Mouse (Mus musculus) mature B cell (primary cell): Measurements from ENCODE around the gene Gbe1.

Source experiments
- in situ Hi-C: fragments of 300-500 bp; cut with MboI; formaldehyde crosslinking; loops from 2 replicates; pipeline ENCODE4 v1.14.3; 2019

Gbe1 gene

DNA sequence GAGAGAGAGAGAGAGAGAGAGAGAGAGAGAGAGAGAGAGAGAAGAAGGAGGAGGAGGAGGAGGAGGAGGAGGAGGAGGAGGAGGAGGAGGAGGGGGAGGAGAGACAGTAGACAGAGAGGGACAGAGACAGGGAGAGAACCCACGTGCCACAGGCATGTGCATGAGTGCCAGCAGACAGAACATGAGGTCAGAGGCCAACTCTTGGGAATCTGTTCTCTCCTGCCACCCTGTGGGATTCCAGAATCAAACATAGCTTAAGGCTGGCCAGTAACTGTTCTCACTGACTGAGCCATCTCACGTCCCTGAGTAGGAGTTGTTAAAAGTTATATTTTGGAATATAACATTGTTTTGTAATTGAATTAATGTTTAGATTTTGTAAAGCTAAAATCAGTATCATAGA is 39.3 kb downstream of the Gbe1 start:
- in situ Hi-C loops: no loop called here

DNA sequence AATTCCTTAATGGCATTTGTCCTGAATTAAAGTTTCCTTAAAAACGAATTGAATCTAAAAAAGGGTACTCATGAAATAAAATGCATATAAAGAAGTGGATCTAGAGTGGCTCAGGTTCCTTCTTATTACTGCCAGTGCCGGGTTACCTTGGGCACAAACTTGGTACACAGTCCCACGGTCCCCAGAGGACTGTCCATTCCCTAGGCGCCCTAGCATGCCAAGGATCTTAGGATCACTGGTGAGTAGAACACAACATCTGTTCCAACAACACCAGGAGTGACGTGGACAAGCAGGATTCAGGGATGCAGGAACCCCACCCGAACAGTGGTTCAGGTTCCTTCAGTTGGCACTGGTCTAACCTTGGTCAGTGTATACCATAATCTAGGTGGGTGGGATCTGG is 44.6 kb downstream of the Gbe1 start:
- in situ Hi-C loops: no loop called here

DNA sequence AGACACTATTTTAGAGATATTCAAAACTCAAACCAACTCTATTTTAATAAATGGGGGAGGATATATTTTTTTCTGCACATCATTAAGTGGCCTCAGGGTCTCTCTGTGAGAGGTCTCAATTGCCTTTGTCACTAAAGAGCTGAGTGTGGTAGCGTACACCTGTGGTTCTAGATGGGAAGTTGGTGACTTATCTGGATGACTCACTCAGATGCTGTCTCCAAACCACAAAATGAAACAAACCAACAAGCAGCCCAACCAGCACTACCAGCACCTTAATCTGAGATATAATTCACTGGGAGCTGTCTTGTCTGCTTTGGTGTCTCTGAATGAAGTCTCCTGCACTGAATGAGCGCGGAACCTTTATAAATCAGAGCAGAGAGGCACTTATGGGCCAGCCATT is 51.5 kb downstream of the Gbe1 start:
- in situ Hi-C loops: no loop called here

DNA sequence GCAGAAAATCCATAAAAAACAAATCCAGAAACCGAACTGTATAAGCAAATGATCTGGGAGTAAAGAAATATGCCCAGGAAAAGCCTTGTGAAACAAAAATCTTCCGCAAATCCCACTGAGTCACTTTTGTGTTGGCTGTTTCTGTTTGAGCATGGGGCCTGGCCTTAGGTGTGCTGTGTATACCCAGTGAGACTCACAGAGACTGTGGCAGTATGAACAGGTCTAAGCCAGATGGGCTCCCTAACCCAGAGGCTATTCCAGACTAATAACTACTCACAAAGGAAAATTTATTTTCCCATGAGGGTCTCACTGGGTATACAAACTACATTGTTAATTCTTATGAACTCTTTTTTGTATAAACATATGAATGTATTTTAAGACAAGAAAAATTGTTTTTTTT is 67.3 kb downstream of the Gbe1 start:
- in situ Hi-C loops: no loop called here

DNA sequence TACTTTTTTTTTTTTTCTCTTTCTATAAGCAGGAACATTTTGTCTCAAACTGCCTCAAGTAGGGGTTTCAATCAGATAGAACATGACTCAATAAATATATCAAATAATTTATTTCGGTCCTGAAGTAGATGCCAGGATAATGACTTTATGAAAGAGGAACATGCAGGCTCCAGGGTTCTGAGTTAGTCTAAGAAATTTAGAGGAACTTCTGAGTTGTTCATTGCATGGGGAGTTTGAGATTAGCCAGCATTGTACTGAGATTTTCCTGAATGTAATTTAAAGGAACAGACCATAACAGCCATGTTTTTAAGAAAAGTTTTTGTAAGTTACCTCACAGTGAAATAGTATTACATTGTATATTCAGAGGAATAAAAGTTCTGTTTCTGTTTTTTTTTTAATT is 71.7 kb downstream of the Gbe1 start:
- in situ Hi-C loops: no loop called here

DNA sequence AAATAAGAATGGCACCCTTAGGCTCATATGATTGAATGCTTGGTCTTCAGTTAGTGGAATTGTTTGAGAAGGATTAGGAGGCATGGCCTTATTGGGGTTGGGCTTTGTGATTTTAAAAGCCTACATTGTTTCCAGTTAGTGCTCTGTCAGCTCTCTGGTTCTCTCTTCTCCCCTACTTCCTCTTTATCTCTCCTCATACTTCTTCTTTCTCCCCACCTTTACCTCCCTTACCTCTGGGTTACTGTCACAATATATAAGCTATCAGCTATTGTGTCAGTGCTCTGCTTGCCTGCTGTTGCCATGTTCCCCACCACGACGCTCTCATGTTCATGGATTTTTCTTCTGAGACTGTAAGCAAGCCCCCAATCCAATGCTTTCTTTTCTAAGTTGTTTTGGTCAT is 73.6 kb downstream of the Gbe1 start:
- in situ Hi-C loops: no loop called here

DNA sequence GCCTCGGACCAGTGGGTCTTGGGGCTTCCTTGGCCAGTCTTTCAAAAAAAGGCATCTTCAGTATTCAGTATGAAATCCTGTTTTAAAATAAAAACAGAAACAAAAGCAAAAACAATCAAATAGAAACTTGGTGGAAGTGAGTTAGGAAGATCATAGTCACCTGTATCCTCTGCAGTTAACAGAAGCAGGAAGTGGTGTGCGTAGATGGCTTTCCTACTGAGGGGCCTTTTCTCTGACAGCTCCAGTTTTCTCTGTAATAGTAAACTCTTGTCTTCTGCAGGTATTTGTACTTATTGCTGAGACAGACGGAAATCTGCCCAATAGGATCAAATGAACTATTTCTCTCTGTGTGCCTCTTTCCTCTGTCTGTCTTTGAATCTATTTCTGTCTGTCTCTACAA is 81.5 kb downstream of the Gbe1 start:
- in situ Hi-C loops: no loop called here

DNA sequence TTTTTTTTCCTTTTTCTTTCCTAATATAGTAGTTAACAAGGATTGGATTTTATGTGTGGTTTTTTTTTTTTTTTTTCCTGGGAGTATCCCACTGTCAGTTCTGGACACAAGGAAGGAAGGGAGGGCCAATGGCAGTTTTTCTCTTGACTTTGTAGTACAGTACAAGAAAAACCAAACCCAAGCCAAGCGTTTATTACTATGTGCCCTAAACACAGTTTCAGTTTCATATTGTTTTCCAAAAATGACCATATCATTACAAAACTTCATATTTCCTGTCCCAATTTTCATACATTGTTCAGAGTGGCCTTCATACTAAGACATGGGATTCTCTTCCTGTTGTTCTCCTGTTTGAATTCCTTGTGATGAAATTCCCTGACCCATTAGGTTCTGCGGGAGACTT is 94.0 kb downstream of the Gbe1 start:
- in situ Hi-C loops: no loop called here

DNA sequence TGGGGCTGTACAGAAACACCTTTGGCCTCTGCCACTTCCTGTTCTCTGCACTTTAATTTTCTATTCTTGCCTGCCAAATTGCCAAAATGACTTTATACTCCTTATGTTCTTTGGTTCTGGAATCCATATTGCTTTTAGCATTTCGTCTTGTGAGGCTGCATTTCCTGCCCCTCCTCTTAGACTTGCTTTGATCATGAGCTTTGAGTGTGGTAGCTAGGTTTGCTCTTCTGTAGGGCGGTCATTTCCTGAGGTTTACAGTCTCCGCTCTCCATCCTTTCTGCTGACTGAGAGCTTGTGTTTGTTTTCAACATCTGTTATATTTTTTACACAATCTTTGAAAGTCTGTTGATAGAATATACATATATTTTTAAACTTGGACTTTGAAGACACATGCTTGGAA is 107.3 kb downstream of the Gbe1 start:
- in situ Hi-C loops: no loop called here

DNA sequence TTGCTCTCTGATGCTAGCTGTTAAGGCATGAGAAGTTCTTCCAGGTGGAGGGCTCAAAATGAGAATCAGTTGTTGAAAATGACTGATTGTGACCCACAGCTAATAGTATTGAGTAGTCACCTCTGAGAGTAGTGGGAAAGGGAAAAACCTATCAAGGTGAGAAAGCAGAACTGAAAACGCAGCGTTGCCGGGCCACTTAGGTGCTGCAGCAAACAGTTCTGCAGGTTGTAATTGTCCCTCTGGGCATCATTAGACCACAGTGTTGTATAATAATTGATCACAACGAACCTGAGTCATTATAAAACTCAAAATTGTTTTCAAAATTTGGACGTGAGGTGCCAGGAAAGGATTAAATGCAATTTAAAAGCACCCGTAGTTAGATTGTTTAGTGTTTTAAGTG is 135.8 kb downstream of the Gbe1 start:
- in situ Hi-C loops: no loop called here

DNA sequence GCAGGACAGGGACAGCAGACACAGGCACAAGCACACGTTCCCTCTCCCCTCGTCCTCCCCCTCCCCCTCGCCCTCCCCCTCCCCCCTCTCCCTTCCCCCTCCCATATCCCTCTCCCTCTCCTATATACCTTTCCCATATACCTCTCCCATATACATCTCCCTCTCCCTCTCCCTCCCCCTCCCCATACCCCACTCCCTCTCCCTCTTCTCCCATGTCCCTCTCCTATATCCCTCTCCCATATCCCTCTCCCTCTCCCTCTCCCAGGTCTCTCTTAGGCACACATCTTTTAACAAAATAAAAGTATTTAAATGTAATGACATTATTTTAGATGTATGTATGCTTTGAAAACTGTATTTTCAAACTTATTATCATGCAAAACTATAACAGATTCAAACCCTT is 161.8 kb downstream of the Gbe1 start:
- in situ Hi-C loops: no loop called here

DNA sequence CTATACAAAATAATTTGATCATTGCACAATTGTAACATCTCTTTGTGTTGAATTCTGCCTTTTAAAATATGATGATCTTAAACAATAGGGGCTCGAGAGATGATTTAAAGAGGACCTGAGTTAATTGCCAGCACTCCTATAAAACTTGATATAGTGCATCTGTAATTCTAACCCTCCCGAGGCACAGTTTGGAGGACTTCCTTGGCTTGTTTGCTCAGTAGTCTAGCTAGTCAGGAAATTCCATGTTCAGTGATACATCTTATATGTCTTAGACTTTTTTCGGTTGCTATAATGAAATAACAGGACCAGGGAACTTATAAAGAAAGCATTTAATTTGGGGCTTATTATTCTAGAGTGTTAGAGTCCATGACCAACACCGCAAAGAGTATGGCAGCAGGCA is 162.4 kb downstream of the Gbe1 start:
- in situ Hi-C loops: no loop called here

DNA sequence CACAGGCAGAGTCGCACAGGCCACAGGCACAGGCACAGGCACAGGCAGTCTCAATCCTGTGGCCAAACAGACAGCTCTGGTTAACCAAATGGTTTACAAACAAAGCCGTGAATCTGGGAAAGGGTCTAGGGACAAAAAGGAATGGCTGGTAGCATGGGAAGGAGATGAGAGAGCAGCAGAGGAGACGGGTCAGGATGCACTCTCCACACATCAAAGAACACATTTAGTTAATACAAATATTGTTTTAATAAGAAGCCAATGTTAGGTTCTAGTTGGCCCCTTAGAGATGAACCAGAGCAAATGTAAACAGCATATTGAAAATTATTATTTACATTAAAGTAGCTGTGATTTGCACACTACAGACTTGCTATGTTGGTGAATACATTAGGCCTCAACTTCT is 166.7 kb downstream of the Gbe1 start:
- in situ Hi-C loops: no loop called here

DNA sequence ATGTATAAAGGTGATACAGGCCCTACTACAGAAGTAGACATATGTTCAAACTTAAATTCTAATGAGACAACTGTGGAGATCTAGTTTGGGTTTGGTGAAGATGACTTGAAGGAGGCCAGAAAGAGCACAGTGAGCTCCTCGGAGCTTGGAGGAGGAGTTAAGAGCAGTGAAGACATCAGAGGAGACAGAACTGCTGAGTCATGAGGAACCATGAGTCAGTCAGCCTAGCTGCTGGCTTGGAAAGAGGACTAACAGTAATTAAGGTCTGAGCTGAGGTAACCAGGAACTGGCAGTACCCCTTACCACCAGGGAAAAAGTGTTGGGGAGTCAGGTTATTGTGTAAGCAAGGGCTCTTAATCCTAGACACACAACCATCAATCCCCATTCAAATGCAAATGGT is 192.7 kb downstream of the Gbe1 start:
- in situ Hi-C loops: no loop called here

DNA sequence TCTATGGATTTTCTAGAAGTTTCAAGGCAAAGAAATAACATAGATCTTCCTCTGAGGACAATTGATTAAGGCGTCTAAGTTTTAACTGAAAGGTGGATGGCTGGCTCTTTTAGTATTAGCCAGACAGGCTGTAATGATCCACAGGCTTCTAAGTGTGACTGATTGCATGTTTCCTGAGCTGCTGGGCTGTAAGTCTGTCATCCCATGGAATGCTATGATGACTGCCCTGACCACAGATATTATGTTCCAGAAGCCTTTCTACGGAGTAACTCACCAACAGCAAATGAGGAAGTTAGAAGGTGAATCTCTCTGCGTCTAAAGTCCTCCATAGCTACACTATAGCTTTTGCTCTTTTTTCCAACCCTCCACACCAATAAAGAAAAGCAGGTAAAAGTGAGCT is 197.2 kb downstream of the Gbe1 start:
- in situ Hi-C loops: no loop called here

DNA sequence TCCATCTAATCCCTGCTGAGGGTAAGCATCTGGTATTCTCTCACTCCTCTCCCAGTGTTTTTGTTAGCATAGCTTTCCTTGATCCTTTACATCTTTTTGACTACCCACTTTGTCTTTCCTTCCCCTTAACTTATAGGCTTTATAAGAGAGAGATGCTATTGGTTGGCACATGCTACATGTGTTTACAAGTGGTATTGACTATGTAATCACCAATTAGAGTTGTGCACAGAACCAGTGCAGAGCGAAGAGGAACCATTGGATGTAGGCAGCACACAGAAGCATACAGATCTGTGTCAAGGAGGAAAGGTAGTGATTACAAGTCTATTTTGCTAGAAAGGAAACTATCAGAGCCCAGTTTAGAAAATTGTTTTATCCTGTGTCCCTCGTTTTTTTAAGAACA is 209.1 kb downstream of the Gbe1 start:
- in situ Hi-C loops: no loop called here

DNA sequence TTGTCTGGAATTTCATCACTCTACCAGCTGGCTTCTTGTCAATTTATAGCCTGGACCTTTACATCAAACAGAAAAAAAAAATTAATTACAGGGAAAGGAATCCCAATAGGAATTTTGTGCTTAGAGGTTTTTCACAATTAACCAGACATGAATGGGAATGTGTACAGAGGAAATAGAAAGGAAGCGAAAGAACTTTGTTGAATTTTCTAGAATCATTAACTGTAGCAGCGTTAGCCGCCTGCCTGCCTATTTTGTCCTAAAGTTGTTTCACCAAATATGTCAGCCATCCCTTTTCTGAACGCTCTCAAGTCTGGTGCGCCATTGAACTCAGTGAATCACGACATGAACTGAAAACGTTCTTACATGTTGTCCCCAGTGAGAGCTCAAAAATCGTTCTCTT is 209.8 kb downstream of the Gbe1 start:
- in situ Hi-C loops: no loop called here

DNA sequence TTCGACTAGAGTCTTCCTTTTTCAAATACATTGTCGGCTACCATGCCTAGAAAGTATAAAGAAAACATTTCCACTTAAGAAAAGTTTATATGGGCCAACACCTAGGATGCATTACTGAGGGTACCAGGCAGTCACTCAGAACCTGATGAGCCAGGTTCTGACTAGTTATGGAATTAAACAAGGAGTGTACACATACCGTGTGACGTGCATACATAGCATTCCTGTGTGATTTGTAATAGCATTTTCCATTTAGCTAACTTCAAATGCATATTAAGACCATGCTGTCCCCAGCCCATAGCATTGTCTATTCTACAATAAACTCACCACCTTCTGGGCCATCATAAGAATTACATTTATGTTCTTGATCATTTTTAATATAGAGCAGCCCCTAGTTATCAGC is 210.5 kb downstream of the Gbe1 start:
- in situ Hi-C loops: no loop called here

DNA sequence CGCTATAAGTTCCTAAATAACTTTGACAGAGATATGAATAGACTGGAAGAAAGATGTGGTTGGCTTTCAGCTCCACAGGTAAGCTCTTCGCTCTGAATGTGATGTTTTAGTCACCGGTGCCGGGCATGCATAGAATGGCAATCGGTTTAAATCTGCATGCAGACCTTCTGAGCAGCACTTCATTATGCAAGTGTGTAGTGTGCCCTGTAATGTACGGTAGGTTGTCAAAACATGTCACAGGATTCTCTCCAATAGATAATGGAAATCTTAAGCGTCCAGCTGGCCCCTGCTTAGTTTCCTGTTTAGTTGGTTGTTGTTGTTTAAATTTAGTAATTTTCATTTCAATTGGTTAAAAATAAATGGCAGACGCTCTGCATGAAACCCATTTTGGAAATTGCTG is 213.5 kb downstream of the Gbe1 start:
- in situ Hi-C loops: no loop called here

DNA sequence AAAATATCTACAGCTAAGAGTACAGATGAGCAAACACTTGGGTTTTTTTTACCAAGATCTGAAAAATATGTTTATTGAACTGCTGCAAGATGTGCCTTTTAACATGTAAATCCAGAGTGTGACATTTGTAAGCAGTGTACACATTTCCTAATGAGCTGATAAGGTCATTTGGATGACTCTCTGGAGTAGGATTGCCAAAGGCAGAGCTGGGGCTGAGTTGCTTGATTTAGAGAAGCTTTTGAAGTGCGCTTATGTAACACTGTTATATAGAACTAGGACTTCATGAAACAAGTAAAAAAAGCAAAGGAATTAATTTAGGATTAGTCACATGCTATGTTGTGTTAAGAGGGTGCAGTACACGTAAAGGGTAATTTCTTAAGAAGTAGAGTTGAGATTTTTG is 221.5 kb downstream of the Gbe1 start:
- in situ Hi-C loops: no loop called here

DNA sequence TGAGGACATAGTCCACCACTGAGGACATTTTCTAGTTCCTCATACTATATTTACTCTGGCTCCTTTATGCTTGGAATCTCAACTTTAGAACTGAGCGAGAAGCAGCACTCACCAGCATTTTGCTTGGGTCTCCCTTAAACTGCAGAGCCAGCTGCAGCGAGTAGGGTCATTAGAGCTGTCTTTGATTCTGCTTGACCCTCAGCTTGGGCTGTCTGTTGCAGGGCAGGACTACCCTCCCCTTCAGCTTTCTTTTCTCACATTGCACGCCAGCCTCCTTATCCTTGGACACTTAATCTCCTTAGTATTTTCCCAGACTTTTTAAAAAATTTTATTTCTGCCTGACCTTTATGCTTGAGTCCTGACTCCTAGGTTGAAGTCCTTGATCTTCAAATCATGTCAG is 237.1 kb downstream of the Gbe1 start:
- in situ Hi-C loops: no loop called here

DNA sequence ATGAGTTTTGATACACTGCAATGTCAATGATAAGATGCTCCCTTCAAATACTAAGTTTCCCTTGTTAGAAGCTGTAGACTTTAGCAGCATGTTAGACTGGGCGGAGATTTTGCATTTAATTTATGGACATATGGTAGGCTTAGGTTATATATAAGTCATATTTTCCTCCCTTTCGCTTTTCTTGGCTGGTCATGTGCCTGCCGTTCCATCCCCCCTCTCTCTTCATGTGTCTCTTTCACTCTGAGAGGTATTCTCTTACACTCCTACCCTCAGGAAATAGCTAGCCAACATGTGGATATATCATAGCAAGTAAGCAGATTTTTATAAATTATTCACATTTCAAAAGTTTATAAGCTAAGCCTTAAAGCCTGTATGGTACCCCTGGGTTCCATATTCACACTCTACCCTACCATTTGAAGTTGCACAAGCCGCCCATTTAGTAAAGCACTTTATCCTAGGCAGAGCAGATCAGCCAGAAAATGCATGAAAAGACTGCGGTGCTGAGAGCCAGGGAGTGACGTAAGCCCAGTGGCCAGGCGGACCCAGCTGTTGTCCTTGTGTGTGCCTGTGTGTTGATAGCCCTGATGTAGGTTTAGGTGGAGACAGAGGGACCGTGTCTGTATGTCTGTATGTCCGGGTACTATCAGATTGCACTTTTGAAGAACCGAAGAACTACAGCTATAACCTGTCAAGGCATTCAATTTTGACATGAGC is 248.0 kb downstream of the Gbe1 start:
- in situ Hi-C loops: no loop called here

DNA sequence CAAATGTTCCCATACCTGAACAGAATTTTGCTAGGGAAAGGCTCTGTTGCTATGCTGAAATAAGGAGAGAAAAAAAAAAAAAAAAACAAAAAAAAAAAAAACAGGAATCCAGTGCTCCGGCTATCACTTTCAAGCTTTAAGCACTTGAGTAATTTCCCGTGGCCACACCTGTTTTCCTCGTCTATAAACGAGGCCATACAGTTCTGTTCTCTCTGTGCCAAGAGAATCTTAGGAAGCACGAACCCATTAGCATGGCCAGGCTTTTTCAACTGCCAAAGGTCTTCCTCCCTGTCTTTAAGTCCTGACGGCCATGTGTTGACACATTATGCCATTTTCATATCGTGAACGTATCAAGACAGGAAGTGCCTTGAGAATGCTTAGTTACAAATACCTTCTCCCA is 248.8 kb downstream of the Gbe1 start:
- in situ Hi-C loops: no loop called here

DNA sequence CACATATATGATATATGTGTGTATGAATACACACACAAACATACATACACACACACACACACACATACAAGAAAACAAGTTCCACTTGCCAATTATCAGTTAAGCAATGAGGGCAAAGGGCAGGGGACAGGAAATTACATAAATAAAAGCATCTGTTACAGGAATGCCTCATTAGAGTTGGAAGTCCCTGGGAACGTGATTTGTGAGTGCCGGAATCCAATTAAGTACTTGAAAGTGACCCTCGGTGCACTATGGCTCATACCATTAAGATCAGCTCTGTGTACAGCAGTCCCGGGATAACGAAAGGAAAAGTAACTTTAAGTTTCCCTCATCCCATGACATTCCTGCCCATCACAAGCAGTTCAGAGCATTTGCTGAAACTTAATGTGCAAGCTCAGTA is 249.7 kb downstream of the Gbe1 start:
- in situ Hi-C loops: no loop called here
